Mouse (Mus musculus) stomach, embryonic 16.5 days (tissue): ENCODE results near the gene Fbxo39. TPM values are rescaled to one million over a fixed set of nuclear protein-coding genes. Genes with fewer than 3 reads are reported as not detected.
A peak's percentile ranks its signal among the peaks of the same experiment; 100 is the strongest.

ENCODE experiments used
- ATAC-seq: fragments of 200-750 bp; cut with Nextera tagmentation; 2 replicates; pipeline ENCODE4 v1.8.0; 2017; ENCODE audit warnings: moderate number of reproducible peaks, moderate TSS enrichment; ENCODE audit not compliant: insufficient read depth, low FRiP score
- H3K27ac ChIP-seq: fragments of 300-500 bp; sonication (generic); 2 replicates; pipeline ENCODE4 v1.5.1; 2014; ENCODE audit warnings: low read length
- H3K27me3 ChIP-seq: fragments of 300-500 bp; sonication (generic); 2 replicates; pipeline ENCODE4 v1.6.1; 2014; ENCODE audit warnings: low read length, control low read depth, mixed read lengths; ENCODE audit not compliant: control insufficient read depth, insufficient read depth
- H3K36me3 ChIP-seq: fragments of 300-500 bp; sonication (generic); 2 replicates; pipeline ENCODE4 v1.6.1; 2014; ENCODE audit warnings: low read length; ENCODE audit not compliant: control insufficient read depth, insufficient read depth
- H3K4me1 ChIP-seq: fragments of 300-500 bp; sonication (generic); 2 replicates; pipeline ENCODE4 v1.6.1; 2014; ENCODE audit warnings: low read length, control low read depth, mixed read lengths; ENCODE audit not compliant: control insufficient read depth, insufficient read depth
- H3K4me2 ChIP-seq: fragments of 300-500 bp; sonication (generic); 2 replicates; pipeline ENCODE4 v1.6.1; 2014; ENCODE audit warnings: low read depth, low read length, mixed read lengths
- H3K4me3 ChIP-seq: fragments of 300-500 bp; sonication (generic); replicated peaks from 2 replicates; pipeline ENCODE4 v1.5.1; 2014; ENCODE audit warnings: mild to moderate bottlenecking, low read length
- H3K9ac ChIP-seq: fragments of 300-500 bp; sonication (generic); 2 replicates; pipeline ENCODE4 v1.6.1; 2014; ENCODE audit warnings: low read length
- H3K9me3 ChIP-seq: fragments of 300-500 bp; sonication (generic); replicated peaks from 2 replicates; pipeline ENCODE4 v1.6.1; 2016; ENCODE audit warnings: low read length, control low read depth; ENCODE audit not compliant: control insufficient read depth
- WGBS: fragments of 180-500 bp; shearing (Covaris S2); extraction: QIAGEN DNeasy Blood & Tissue Kit; methylation state at CpG from one replicate; pipeline ENCODE4 v1.1.7; 2014; 5-methylcytosine and 5-hydroxymethylcytosine counted together
- polyA plus RNA-seq: library from polyadenylated mRNA; unstranded; fragments of >200 nt; fragmentation: Nextera tagmentation; extraction: Ambion mirVana; gene quantifications from 2 replicates; pipeline ENCODE4 v1.2.1, GENCODE M21; 2015

Fbxo39 gene
- polyA plus RNA-seq, 1 experiment from 2014 or later = not detected

DNA sequence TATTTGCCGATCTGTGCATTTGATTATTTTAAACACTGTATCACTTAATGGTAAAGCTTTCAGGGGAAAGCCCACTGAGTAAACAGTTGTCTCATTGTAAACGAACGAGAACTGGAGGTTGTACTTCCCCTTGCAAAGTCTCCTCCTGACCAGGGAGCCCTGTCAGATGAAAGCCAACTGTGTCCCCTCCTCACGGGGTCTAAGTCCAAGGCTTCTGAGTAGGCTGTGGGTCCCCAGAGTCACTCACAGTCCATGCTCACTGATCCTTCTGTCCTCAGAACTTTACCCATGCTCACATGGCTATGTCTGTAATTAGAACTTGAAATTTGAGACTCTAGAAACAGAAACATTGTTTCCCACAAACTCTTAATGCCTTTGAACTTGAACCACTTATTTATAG lies 35.4 kb downstream of the Fbxo39 start:
- whole genome bisulfite sequencing = 23% methylated on average over 4 of the region's 4 CpGs
- no peaks in the 10 kb centered on the region for H3K27me3 ChIP-seq

DNA sequence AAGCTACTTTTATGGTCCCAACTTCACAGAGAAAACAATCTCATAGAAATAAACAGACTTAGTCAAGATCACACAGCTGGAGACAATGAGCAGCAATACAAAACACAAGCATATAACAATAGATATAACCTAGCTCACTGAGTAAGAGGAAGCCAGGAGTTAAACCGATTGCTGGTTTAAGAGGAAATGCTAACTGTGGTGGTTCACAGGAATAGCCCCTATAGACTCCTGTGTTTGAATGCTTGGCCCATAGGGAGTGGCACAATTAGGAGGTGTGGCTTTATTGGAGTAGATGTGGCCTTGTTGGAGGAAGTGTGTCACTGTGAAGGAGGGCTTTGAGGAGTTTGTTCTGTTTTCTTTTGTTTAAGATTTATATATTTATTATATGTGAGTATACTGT lies 38.0 kb downstream of the Fbxo39 start:
- Histone ChIP-seq H3K27ac (no peak overlapping the region), H3K9me3 (no peaks in the 10 kb centered on the region), H3K4me1 (peaks cover 9% of the 10 kb centered on the region; the same call in 1 of the 2 replicates), H3K4me2 (no peak overlapping the region), H3K4me3 (no peak overlapping the region), H3K9ac (no peak overlapping the region), H3K27me3 (no peaks in the 10 kb centered on the region), H3K36me3 (no peaks in the 10 kb centered on the region)
- 63% methylated on average over 1 of the region's 1 CpGs for WGBS
- no peak for ATAC-seq

More for the DNA sequence above, 35.4 kb downstream of the Fbxo39 start:
- H3K9ac ChIP-seq = no peak overlapping the region
- H3K4me1 ChIP-seq = peaks cover 9% of the 10 kb centered on the region; the same call in 1 of the 2 replicates
- H3K9me3 ChIP-seq = no peaks in the 10 kb centered on the region
- H3K27ac ChIP-seq = no peak overlapping the region
- H3K36me3 ChIP-seq = no peaks in the 10 kb centered on the region
- no peak overlapping the region for H3K4me3 ChIP-seq
- H3K4me2 ChIP-seq = no peak overlapping the region
- ATAC-seq = no peak

- no peaks in the 10 kb centered on the region for H3K27me3 ChIP-seq
- no peaks in the 10 kb centered on the region for H3K36me3 ChIP-seq
- no peak overlapping the region for H3K4me3 ChIP-seq
- 70% methylated on average over 3 of the region's 3 CpGs for WGBS
- no peak overlapping the region for H3K27ac ChIP-seq
- H3K4me1 ChIP-seq = peaks cover 9% of the 10 kb centered on the region; the same call in 1 of the 2 replicates
- H3K9me3 ChIP-seq = no peaks in the 10 kb centered on the region
- no peak for ATAC-seq
- no peak overlapping the region for H3K9ac ChIP-seq
- H3K4me2 ChIP-seq = no peak overlapping the region
These were observed 38.9 kb downstream of the Fbxo39 start for GRCm38 (mm10) chr11:72353186-72353585.

- ATAC-seq = 0 out of 2 replicates have a peak, but pooled peaks have one; percentile 25
- 23% methylated on average over 20 of the region's 20 CpGs for WGBS
- peak overlapping the region; percentile 34; the same call in 1 of the 2 replicates for H3K4me2 ChIP-seq
- no peaks in the 10 kb centered on the region for H3K9me3 ChIP-seq
- no peaks in the 10 kb centered on the region for H3K4me1 ChIP-seq
- H3K9ac ChIP-seq = no peak overlapping the region
- peak overlapping the region; percentile 1; the same call in 1 of the 2 replicates for H3K4me3 ChIP-seq
- H3K36me3 ChIP-seq = no peaks in the 10 kb centered on the region
- H3K27me3 ChIP-seq = no peaks in the 10 kb centered on the region
- H3K27ac ChIP-seq = no peak overlapping the region
These were observed 40.9 kb downstream of the Fbxo39 start for GRCm38 (mm10) chr11:72354971-72355728.

DNA sequence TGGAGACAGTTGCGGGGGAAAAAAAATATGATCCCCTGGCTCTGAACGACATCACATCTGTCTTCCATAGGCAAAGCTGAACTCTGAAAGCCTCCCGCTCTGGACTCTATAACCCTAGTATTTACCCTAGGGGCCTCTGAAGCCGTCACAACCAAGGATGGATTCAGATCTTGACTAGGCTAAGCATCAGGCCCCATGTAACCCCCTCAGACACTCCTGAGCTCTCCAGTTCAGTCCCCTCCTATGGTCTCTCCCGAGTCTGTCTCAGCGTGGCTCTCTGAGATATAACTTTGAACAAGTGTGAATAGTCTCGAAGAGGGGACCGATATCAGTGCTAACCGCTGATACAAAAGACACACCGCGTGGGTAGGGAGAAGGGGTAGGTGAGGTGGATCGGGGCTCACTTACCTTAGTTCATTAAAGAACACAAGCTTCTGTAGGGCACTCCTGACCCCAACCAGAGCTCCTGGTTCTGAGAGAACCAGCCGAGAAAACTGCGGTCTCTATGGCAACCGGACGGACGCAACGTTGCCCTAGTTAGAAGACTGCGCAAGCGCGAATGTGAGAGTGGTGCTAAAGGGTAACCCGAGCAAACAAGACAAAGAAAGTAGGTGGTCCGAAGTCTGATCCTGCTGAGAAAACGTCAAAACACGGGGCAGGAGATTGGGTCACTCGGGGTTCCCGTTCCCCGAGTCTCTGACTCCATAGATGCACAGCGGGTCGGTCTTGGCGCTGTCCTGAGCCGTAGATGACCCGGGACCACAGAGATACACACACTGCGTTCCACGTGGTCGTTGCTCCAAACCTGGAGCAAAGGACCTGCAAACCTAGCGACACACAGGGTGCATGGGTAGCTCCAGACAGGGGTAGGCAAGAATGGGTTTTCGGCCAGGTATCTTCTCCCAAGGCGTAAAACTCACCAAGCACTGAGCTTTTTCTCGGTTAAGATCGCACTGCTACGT lies 47.4 kb downstream of the Fbxo39 start:
- H3K27me3 ChIP-seq = no peaks in the 10 kb centered on the region

GRCm38 (mm10) chr11:72362347-72362741 lies 48.1 kb downstream of the Fbxo39 start, which contains the start of gene Tekt1:
Gene Tekt1, minus strand, starts transcription at chr11:72362442.
- Histone ChIP-seq H3K4me3 (peak within 1 kb of the TSS; percentile 53), H3K36me3 (no peaks in the 10 kb centered on the region), H3K9me3 (no peaks in the 10 kb centered on the region), H3K4me2 (peak within 1 kb of the TSS; percentile 95), H3K27ac (no peak within 1 kb of the TSS), H3K27me3 (no peaks in the 10 kb centered on the region), H3K9ac (peak within 1 kb of the TSS; percentile 69), H3K4me1 (0 out of 2 replicates have a peak, but pooled peaks cover 3% of the 10 kb centered on the region)
- WGBS = 33% methylated on average over 10 of the region's 10 CpGs
- ATAC-seq = no peak

More for the DNA sequence above, 47.4 kb downstream of the Fbxo39 start:
- 8% methylated on average over 42 of the region's 42 CpGs for WGBS
- H3K9me3 ChIP-seq = no peaks in the 10 kb centered on the region
- H3K27ac ChIP-seq = no peak overlapping the region
- peak overlapping the region; percentile 53 for H3K4me3 ChIP-seq
- H3K4me2 ChIP-seq = peak overlapping the region; percentile 95
- H3K9ac ChIP-seq = peak overlapping the region; percentile 69
- 0 out of 2 replicates have a peak, but pooled peaks cover 3% of the 10 kb centered on the region for H3K4me1 ChIP-seq
- peak; percentile 44; the same call in 1 of the 2 replicates for ATAC-seq
- no peaks in the 10 kb centered on the region for H3K36me3 ChIP-seq

GRCm38 (mm10) chr11:72363523-72364240 lies 49.4 kb downstream of the Fbxo39 start:
- no peaks in the 10 kb centered on the region for H3K27me3 ChIP-seq
- H3K4me2 ChIP-seq = no peak overlapping the region
- no peak overlapping the region for H3K27ac ChIP-seq
- WGBS = 63% methylated on average over 8 of the region's 8 CpGs
- H3K9me3 ChIP-seq = no peaks in the 10 kb centered on the region
- no peak overlapping the region for H3K4me3 ChIP-seq
- H3K9ac ChIP-seq = no peak overlapping the region
- H3K4me1 ChIP-seq = 0 out of 2 replicates have a peak, but pooled peaks cover 3% of the 10 kb centered on the region
- ATAC-seq = no peak
- H3K36me3 ChIP-seq = no peaks in the 10 kb centered on the region

DNA sequence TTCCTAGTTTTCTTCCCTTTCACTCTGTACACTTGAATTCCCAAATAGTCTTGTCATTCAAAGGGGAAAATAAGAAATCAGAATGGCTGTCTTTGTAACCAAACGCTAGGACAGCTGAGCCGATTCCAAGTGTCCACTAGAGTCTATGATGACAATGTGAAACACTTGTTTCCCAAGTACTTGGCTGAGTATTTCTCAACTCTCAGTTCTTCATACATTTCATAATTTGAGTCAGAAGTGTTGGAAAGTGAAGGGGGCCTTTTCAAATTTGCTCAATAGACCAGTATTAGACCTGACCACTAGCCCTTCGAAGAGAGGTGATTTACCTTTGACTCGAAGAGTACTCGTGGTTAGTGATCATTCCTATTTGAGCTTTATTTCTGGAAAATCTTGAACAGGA lies 50.3 kb downstream of the Fbxo39 start:
- no peak for ATAC-seq
- Histone ChIP-seq H3K9me3 (no peaks in the 10 kb centered on the region), H3K27me3 (no peaks in the 10 kb centered on the region), H3K27ac (no peak overlapping the region), H3K4me3 (no peak overlapping the region), H3K36me3 (no peaks in the 10 kb centered on the region), H3K4me2 (no peak overlapping the region), H3K4me1 (0 out of 2 replicates have a peak, but pooled peaks cover 3% of the 10 kb centered on the region), H3K9ac (no peak overlapping the region)
- WGBS = 93% methylated on average over 5 of the region's 5 CpGs
